Mouse (Mus musculus): Measurements from ENCODE around the gene Gm37240. TPM values are rescaled to one million over a fixed set of nuclear protein-coding genes. Genes with fewer than 3 reads are reported as not detected.

The Gm37240 gene
- total RNA-seq, 2 experiments from 2014 or later: not detected

GRCm38 (mm10) chr3:84774246-84775066 lies 1112.9 kb downstream of the Gm37240 start:
- no peak for ATAC-seq (replicated peaks; ENCODE audit: poor library complexity, severe bottlenecking)

GRCm38 (mm10) chr3:84771980-84772379 lies 1115.3 kb downstream of the Gm37240 start:
- peak; percentile 89 for ATAC-seq (replicated peaks; ENCODE audit: poor library complexity, severe bottlenecking)

GRCm38 (mm10) chr3:84770518-84770917 lies 1116.8 kb downstream of the Gm37240 start:
- no peak for ATAC-seq (replicated peaks; ENCODE audit: poor library complexity, severe bottlenecking)

- ATAC-seq (replicated peaks; ENCODE audit: poor library complexity, severe bottlenecking): no peak
Observed at GRCm38 (mm10) chr3:84769411-84769810, 1117.9 kb downstream of the Gm37240 start.

- no peak for ATAC-seq (replicated peaks; ENCODE audit: poor library complexity, severe bottlenecking)
Observed at GRCm38 (mm10) chr3:84768940-84769339, 1118.4 kb downstream of the Gm37240 start.

GRCm38 (mm10) chr3:84753816-84754215 lies 1133.5 kb downstream of the Gm37240 start:
- ATAC-seq (replicated peaks; ENCODE audit: poor library complexity, severe bottlenecking): no peak

- ATAC-seq (replicated peaks; ENCODE audit: poor library complexity, severe bottlenecking): peak; percentile 77
Observed at GRCm38 (mm10) chr3:84749222-84749621, 1138.1 kb downstream of the Gm37240 start.

GRCm38 (mm10) chr3:84748139-84748538 lies 1139.2 kb downstream of the Gm37240 start:
- no peak for ATAC-seq (replicated peaks; ENCODE audit: poor library complexity, severe bottlenecking)

- ATAC-seq (replicated peaks; ENCODE audit: poor library complexity, severe bottlenecking): no peak
Observed at GRCm38 (mm10) chr3:84745537-84746189, 1141.7 kb downstream of the Gm37240 start.

GRCm38 (mm10) chr3:84744707-84745106 lies 1142.6 kb downstream of the Gm37240 start:
- no peak for ATAC-seq (replicated peaks; ENCODE audit: poor library complexity, severe bottlenecking)

GRCm38 (mm10) chr3:84740050-84740596 lies 1147.2 kb downstream of the Gm37240 start:
- ATAC-seq (replicated peaks; ENCODE audit: poor library complexity, severe bottlenecking): no peak

GRCm38 (mm10) chr3:84737137-84737536 lies 1150.2 kb downstream of the Gm37240 start:
- no peak for ATAC-seq (replicated peaks; ENCODE audit: poor library complexity, severe bottlenecking)

GRCm38 (mm10) chr3:84735716-84736115 lies 1151.6 kb downstream of the Gm37240 start:
- ATAC-seq (replicated peaks; ENCODE audit: poor library complexity, severe bottlenecking): no peak

GRCm38 (mm10) chr3:84732516-84732915 lies 1154.8 kb downstream of the Gm37240 start:
- ATAC-seq (replicated peaks; ENCODE audit: poor library complexity, severe bottlenecking): no peak

GRCm38 (mm10) chr3:84732016-84732502 lies 1155.3 kb downstream of the Gm37240 start:
- ATAC-seq (replicated peaks; ENCODE audit: poor library complexity, severe bottlenecking): no peak; the same call in 1 of the 2 replicates

- ATAC-seq (replicated peaks; ENCODE audit: poor library complexity, severe bottlenecking): no peak
Observed at GRCm38 (mm10) chr3:84731403-84732015, 1155.8 kb downstream of the Gm37240 start.

- ATAC-seq (replicated peaks; ENCODE audit: poor library complexity, severe bottlenecking): no peak
Observed at GRCm38 (mm10) chr3:84731003-84731402, 1156.3 kb downstream of the Gm37240 start.

- no peak for ATAC-seq (replicated peaks; ENCODE audit: poor library complexity, severe bottlenecking)
Observed at GRCm38 (mm10) chr3:84729806-84730205, 1157.5 kb downstream of the Gm37240 start.

- no peak for ATAC-seq (replicated peaks; ENCODE audit: poor library complexity, severe bottlenecking)
Observed at GRCm38 (mm10) chr3:84723996-84724395, 1163.3 kb downstream of the Gm37240 start.

GRCm38 (mm10) chr3:84722680-84723079 lies 1164.6 kb downstream of the Gm37240 start:
- ATAC-seq (replicated peaks; ENCODE audit: poor library complexity, severe bottlenecking): no peak
